Mouse (Mus musculus) stomach, postnatal 0 days (tissue): ENCODE results near the gene Ypel3. TPM values are rescaled to one million over a fixed set of nuclear protein-coding genes. Genes with fewer than 3 reads are reported as not detected.

Experiments
- ATAC-seq: fragments of 200-750 bp; cut with Nextera tagmentation; 2 replicates; pipeline ENCODE4 v1.8.0; 2017; ENCODE audit not compliant: low FRiP score, low TSS enrichment
- DNase-seq: peaks from one replicate; pipeline ENCODE4 v3.0.0-alpha.2; 2016; ENCODE audit warnings: low spot score
- H3K27ac ChIP-seq: fragments of 300-500 bp; sonication (generic); replicated peaks from 2 replicates; pipeline ENCODE4 v1.5.1; 2014; ENCODE audit warnings: mild to moderate bottlenecking, control low read depth
- H3K27me3 ChIP-seq: fragments of 300-500 bp; sonication (generic); 2 replicates; pipeline ENCODE4 v1.6.1; 2014; ENCODE audit warnings: low read length; ENCODE audit not compliant: control insufficient read depth, insufficient read depth
- H3K36me3 ChIP-seq: fragments of 300-500 bp; sonication (generic); 2 replicates; pipeline ENCODE4 v1.6.1; 2014; ENCODE audit warnings: low read length, mixed read lengths; ENCODE audit not compliant: control insufficient read depth, insufficient read depth
- H3K4me1 ChIP-seq: fragments of 300-500 bp; sonication (generic); replicated peaks from 2 replicates; pipeline ENCODE4 v1.6.1; 2014; ENCODE audit warnings: antibody characterized with exemption; ENCODE audit not compliant: control insufficient read depth, insufficient read depth
- H3K4me2 ChIP-seq: fragments of 300-500 bp; sonication (generic); replicated peaks from 2 replicates; pipeline ENCODE4 v1.6.1; 2014; ENCODE audit warnings: low read depth, mild to moderate bottlenecking, control low read depth, moderate library complexity
- H3K4me3 ChIP-seq: fragments of 300-500 bp; sonication (generic); 2 replicates; pipeline ENCODE4 v1.5.1; 2014; ENCODE audit warnings: low read depth, low read length, control low read depth
- H3K9ac ChIP-seq: fragments of 300-500 bp; sonication (generic); 2 replicates; pipeline ENCODE4 v1.6.1; 2014; ENCODE audit warnings: mild to moderate bottlenecking, low read length, control low read depth, mixed read lengths
- H3K9me3 ChIP-seq: fragments of 300-500 bp; sonication (generic); 2 replicates; pipeline ENCODE4 v1.6.1; 2016; ENCODE audit warnings: low read length; ENCODE audit not compliant: control insufficient read depth
- CTCF ChIP-seq: IDR thresholded peaks from 2 replicates; pipeline ENCODE4 v1.5.1; 2016; ENCODE audit warnings: antibody characterized with exemption, low read depth, mild to moderate bottlenecking, moderate library complexity
- EP300 ChIP-seq: optimal IDR thresholded peaks from 2 replicates; pipeline ENCODE3; 2016; ENCODE audit warnings: antibody characterized with exemption
- WGBS: fragments of 180-500 bp; shearing (Covaris S2); extraction: QIAGEN DNeasy Blood & Tissue Kit; methylation state at CpG from one replicate; pipeline ENCODE4 v1.1.7; 2014; 5-methylcytosine and 5-hydroxymethylcytosine counted together
- polyA plus RNA-seq: library from polyadenylated mRNA; unstranded; fragments of >200 nt; fragmentation: Nextera tagmentation; extraction: Ambion mirVana; gene quantifications from 2 replicates; pipeline ENCODE4 v1.2.1, GENCODE M21; 2015

The Ypel3 gene
- polyA plus RNA-seq, 1 experiment from 2014 or later, result 86.0 TPM

DNA sequence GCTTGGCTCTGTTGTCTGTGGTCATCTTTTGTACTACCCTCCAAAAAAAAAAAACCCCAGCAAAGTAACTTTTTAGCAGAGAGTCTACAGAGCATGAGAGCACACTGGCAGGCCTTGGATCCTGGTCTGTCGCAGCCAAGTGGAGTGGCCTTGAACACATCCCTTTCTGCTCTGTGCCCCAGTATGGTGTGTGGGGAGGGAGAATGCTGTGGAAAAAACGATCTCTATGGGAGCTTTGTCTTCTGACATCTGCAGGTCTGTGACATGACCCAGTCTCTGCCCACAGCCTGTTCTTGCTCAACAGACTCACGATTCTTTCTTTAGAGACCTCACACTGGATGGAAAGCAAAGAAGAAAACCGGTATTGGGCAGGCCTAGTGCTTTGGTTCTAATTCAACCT lies 15.8 kb upstream of the Ypel3 start:
- ATAC-seq (no peak), DNase-seq (no peak)
- peaks cover 14% of the 10 kb centered on the region for H3K36me3 ChIP-seq
- no peaks in the 10 kb centered on the region for H3K27me3 ChIP-seq
- H3K4me3 ChIP-seq, result no peak overlapping the region; the same call in 1 of the 2 replicates
- TF ChIP-seq EP300 (no peak), CTCF (no peak)
- H3K9me3 ChIP-seq, result no peaks in the 10 kb centered on the region
- peak overlapping the region; percentile 5; the same call in 1 of the 2 replicates for H3K9ac ChIP-seq
- WGBS, result 32% methylated on average over 4 of the region's 4 CpGs
- H3K4me2 ChIP-seq, result peak overlapping the region; percentile 73
- peaks cover 10% of the 10 kb centered on the region for H3K4me1 ChIP-seq
- peak overlapping the region; percentile 97 for H3K27ac ChIP-seq

GRCm38 (mm10) chr7:126761529-126762067 lies 15.2 kb upstream of the Ypel3 start:
- ATAC-seq (peak; percentile 65), DNase-seq (peak; percentile 77)
- TF ChIP-seq EP300 (no peak), CTCF (no peak)
- peak overlapping the region; percentile 38 for H3K4me2 ChIP-seq
- H3K36me3 ChIP-seq, result peaks cover 15% of the 10 kb centered on the region
- H3K9ac ChIP-seq, result peak overlapping the region; percentile 5
- H3K4me3 ChIP-seq, result no peak overlapping the region
- 45% methylated on average over 6 of the region's 6 CpGs for WGBS
- peaks cover 10% of the 10 kb centered on the region for H3K4me1 ChIP-seq
- no peaks in the 10 kb centered on the region for H3K27me3 ChIP-seq
- H3K27ac ChIP-seq, result peak overlapping the region; percentile 97
- no peaks in the 10 kb centered on the region for H3K9me3 ChIP-seq

GRCm38 (mm10) chr7:126762471-126763008 lies 14.2 kb upstream of the Ypel3 start:
- peaks cover 10% of the 10 kb centered on the region for H3K4me1 ChIP-seq
- peak overlapping the region; percentile 97; the same call in 1 of the 2 replicates for H3K27ac ChIP-seq
- H3K4me3 ChIP-seq, result no peak overlapping the region
- no peaks in the 10 kb centered on the region for H3K27me3 ChIP-seq
- peak overlapping the region; percentile 29; the same call in 1 of the 2 replicates for H3K4me2 ChIP-seq
- 48% methylated on average over 17 of the region's 17 CpGs for WGBS
- peaks cover 23% of the 10 kb centered on the region for H3K36me3 ChIP-seq
- DNase-seq (no peak), ATAC-seq (no peak)
- H3K9me3 ChIP-seq, result no peaks in the 10 kb centered on the region
- TF ChIP-seq EP300 (no peak), CTCF (no peak)
- H3K9ac ChIP-seq, result peak overlapping the region; percentile 23; the same call in 1 of the 2 replicates

GRCm38 (mm10) chr7:126765540-126765939 lies 11.2 kb upstream of the Ypel3 start:
- TF ChIP-seq CTCF (no peak), EP300 (no peak)
- ATAC-seq (no peak), DNase-seq (no peak)
- Histone ChIP-seq H3K4me1 (peaks cover 10% of the 10 kb centered on the region), H3K27me3 (no peaks in the 10 kb centered on the region), H3K9ac (no peak overlapping the region), H3K4me3 (no peak overlapping the region), H3K27ac (peak overlapping the region; percentile 76; the same call in 1 of the 2 replicates), H3K9me3 (no peaks in the 10 kb centered on the region), H3K36me3 (peaks cover 32% of the 10 kb centered on the region), H3K4me2 (no peak overlapping the region)
- 59% methylated on average over 9 of the region's 9 CpGs for WGBS

- H3K36me3 ChIP-seq, result peaks cover 36% of the 10 kb centered on the region
- ATAC-seq, result peak; percentile 69
Observed at GRCm38 (mm10) chr7:126766201-126766600, 10.6 kb upstream of the Ypel3 start, which contains the start of gene Gdpd3. Gdpd3 (plus strand) TSS chr7:126766334.

GRCm38 (mm10) chr7:126767001-126767400 lies 9.8 kb upstream of the Ypel3 start:
- no peaks in the 10 kb centered on the region for H3K9me3 ChIP-seq
- H3K4me2 ChIP-seq, result no peak overlapping the region
- peak overlapping the region; percentile 76 for H3K27ac ChIP-seq
- 83% methylated on average over 8 of the region's 8 CpGs for WGBS
- no peak overlapping the region for H3K9ac ChIP-seq
- ATAC-seq, result no peak
- DNase-seq, result no peak
- H3K4me1 ChIP-seq, result 0 out of 2 replicates have a peak, but pooled peaks cover 2% of the 10 kb centered on the region
- H3K36me3 ChIP-seq, result peaks cover 36% of the 10 kb centered on the region
- no peaks in the 10 kb centered on the region for H3K27me3 ChIP-seq
- TF ChIP-seq CTCF (no peak), EP300 (no peak)
- no peak overlapping the region for H3K4me3 ChIP-seq

More at GRCm38 (mm10) chr7:126766201-126766600, 10.6 kb upstream of the Ypel3 start, which contains the start of gene Gdpd3:
- Histone ChIP-seq H3K4me3 (no peak within 1 kb of the TSS), H3K9ac (peak within 1 kb of the TSS; percentile 18; the same call in 1 of the 2 replicates), H3K4me2 (no peak within 1 kb of the TSS), H3K27me3 (no peaks in the 10 kb centered on the region), H3K4me1 (peaks cover 6% of the 10 kb centered on the region), H3K9me3 (no peaks in the 10 kb centered on the region), H3K27ac (peak within 1 kb of the TSS; percentile 76)
- WGBS, result 74% methylated on average over 16 of the region's 16 CpGs
- DNase-seq, result peak; percentile 88
- TF ChIP-seq CTCF, result no peak
- no peak for TF ChIP-seq EP300
